Mouse (Mus musculus): Measurements from ENCODE around the gene Slc30a5.
A peak's percentile ranks its signal among the peaks of the same experiment; 100 is the strongest.
"Not testable (repeated sequence)": the region's sequence is repeated elsewhere in the genome, so short reads cannot be mapped to it uniquely, and the experiment has no call there.

Slc30a5 gene

GRCm38 (mm10) chr13:100832741-100833639 is at the start of gene Slc30a5:
Gene Slc30a5 (minus strand): TSS chr13:100833427.
- DNase-seq (ENCODE audit: low spot score) = peak; percentile 100

- DNase-seq (ENCODE audit: low spot score) = no peak
Observed at GRCm38 (mm10) chr13:100881944-100882343, 48.7 kb upstream of the Slc30a5 start.

- no peak for DNase-seq (ENCODE audit: low spot score)
Observed at GRCm38 (mm10) chr13:100879806-100880205, 46.6 kb upstream of the Slc30a5 start.

- no peak for DNase-seq (ENCODE audit: low spot score)
Observed at GRCm38 (mm10) chr13:100879326-100879725, 46.1 kb upstream of the Slc30a5 start.

- no peak for DNase-seq (ENCODE audit: low spot score)
Observed at GRCm38 (mm10) chr13:100878264-100878663, 45.0 kb upstream of the Slc30a5 start.

GRCm38 (mm10) chr13:100877703-100878102 is 44.5 kb upstream of the Slc30a5 start:
- no peak for DNase-seq (ENCODE audit: low spot score)

- no peak for DNase-seq (ENCODE audit: low spot score)
Observed at GRCm38 (mm10) chr13:100875103-100875502, 41.9 kb upstream of the Slc30a5 start.

GRCm38 (mm10) chr13:100874588-100874987 is 41.4 kb upstream of the Slc30a5 start:
- DNase-seq (ENCODE audit: low spot score) = peak; percentile 84

- no peak for DNase-seq (ENCODE audit: low spot score)
Observed at GRCm38 (mm10) chr13:100873530-100873929, 40.3 kb upstream of the Slc30a5 start.

- DNase-seq (ENCODE audit: low spot score) = peak; percentile 86
Observed at GRCm38 (mm10) chr13:100871445-100872171, 38.4 kb upstream of the Slc30a5 start.

GRCm38 (mm10) chr13:100869813-100870212 is 36.6 kb upstream of the Slc30a5 start:
- DNase-seq (ENCODE audit: low spot score) = no peak

- DNase-seq (ENCODE audit: low spot score) = no peak
Observed at GRCm38 (mm10) chr13:100866311-100866710, 33.1 kb upstream of the Slc30a5 start.

- no peak for DNase-seq (ENCODE audit: low spot score)
Observed at GRCm38 (mm10) chr13:100865744-100866143, 32.5 kb upstream of the Slc30a5 start.

GRCm38 (mm10) chr13:100863914-100864313 is 30.7 kb upstream of the Slc30a5 start:
- not testable (repeated sequence) for DNase-seq (ENCODE audit: low spot score)

GRCm38 (mm10) chr13:100859117-100859516 is 25.9 kb upstream of the Slc30a5 start:
- no peak for DNase-seq (ENCODE audit: low spot score)

- peak; percentile 74 for DNase-seq (ENCODE audit: low spot score)
Observed at GRCm38 (mm10) chr13:100854174-100854573, 20.9 kb upstream of the Slc30a5 start.

- DNase-seq (ENCODE audit: low spot score) = no peak
Observed at GRCm38 (mm10) chr13:100853120-100853519, 19.9 kb upstream of the Slc30a5 start.

- DNase-seq (ENCODE audit: low spot score) = no peak
Observed at GRCm38 (mm10) chr13:100849137-100849536, 15.9 kb upstream of the Slc30a5 start.

- DNase-seq (ENCODE audit: low spot score) = peak; percentile 96
Observed at GRCm38 (mm10) chr13:100846891-100847579, 13.8 kb upstream of the Slc30a5 start.

- peak; percentile 79 for DNase-seq (ENCODE audit: low spot score)
Observed at GRCm38 (mm10) chr13:100846254-100846653, 13.0 kb upstream of the Slc30a5 start.

GRCm38 (mm10) chr13:100843944-100844343 is 10.7 kb upstream of the Slc30a5 start:
- DNase-seq (ENCODE audit: low spot score) = peak; percentile 40

GRCm38 (mm10) chr13:100843016-100843725 is 9.9 kb upstream of the Slc30a5 start:
- DNase-seq (ENCODE audit: low spot score) = peak; percentile 50
